Mouse (Mus musculus) MN1 (cell line): ENCODE data around the gene Gtf3a.

ENCODE experiments used
- DNase-seq: peaks from one replicate; pipeline ENCODE4 v3.0.0-alpha.2; 2016; ENCODE audit warnings: low spot score

The Gtf3a gene

DNA sequence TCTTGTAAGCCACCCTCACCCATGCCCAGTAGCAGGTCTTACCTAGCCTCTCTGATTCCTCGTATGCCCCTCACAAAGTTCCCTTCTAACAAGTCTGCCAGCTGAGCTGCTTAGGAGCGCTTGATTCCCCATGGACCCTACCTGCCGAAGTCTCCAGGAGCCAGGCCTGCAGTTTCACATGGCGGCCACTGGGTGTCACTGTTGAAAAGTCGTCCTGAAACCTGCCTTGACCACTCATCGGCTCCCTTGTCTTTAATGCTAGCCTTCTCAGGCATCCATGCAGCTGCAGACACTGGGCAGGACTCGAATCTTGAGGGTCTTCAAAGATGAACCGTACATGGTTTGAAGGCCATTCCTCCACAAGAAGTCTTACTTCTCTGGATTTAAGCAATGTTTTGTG, 34.8 kb downstream of the Gtf3a start:
- peak; percentile 65 for DNase-seq

DNA sequence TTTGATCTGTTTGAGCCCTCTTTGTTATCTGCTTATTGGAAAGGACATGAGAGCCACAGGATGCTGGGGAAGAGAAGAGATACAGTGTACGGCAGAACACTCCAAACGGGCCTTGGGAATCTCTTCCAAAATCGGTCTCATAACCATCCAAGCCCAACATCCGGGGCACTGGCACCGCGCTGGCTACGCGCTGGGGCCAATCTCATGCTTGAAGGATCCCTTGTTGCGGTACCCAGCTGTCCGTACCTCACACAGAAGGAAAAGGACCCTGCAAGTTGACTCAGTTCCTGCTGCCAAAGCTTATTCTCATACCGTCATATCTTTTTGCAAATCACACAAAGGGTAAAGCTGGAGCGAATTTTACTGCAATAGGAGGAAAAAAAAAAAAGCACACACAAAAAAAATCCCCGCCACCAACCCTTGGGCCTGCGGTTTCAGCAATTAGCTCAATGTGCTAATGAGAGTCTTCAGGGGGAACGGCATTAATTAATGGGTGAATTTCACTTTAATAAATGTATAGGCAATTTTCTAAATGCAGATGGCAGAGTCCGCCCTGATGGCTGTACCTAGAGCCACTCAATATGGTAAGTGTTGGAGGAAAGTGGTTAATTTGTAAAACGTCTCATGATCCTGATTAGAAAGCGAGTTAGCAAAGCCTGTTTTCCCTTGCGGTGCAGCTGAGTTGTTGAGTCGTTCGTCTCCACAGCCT, 37.4 kb downstream of the Gtf3a start:
- DNase-seq: no peak

DNA sequence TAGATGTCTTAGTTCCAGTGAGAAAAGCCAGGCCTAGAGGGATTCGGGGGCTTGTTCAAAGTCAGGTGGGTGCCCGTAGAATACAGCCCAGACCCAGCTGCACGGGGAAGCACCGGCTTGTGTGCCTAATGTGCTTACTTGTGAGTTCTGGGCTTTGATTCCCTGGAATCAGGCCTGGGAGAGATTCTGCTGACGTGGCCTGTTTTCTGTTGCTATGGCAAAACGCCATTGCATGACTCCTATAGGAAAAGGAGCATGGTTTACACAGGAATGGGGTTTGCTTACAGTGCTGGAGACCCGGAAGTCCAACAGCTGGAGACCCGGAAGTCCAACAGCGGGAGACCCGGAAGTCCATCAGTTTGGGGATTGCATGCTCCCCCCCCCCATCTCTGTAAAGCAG, 39.1 kb downstream of the Gtf3a start:
- DNase-seq: no peak

DNA sequence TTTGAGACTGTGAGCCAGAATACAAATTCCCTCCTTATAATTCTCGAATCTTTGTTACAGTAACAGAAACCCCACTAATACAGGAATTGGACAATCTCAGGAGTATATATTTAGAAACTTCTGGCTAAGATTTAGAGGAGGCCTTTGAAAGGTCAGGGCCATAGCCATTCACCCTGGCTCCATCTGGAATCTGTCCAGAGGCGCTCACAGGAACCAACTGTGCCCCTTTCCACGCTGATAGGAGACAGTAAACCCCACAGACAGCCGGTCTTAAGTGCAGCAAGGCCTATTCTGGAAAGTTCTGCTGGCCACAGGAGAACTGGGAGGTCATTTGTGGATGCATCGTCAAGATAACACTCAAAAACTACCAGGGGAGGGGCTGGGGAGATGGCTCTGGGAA, 40.6 kb downstream of the Gtf3a start:
- no peak for DNase-seq

DNA sequence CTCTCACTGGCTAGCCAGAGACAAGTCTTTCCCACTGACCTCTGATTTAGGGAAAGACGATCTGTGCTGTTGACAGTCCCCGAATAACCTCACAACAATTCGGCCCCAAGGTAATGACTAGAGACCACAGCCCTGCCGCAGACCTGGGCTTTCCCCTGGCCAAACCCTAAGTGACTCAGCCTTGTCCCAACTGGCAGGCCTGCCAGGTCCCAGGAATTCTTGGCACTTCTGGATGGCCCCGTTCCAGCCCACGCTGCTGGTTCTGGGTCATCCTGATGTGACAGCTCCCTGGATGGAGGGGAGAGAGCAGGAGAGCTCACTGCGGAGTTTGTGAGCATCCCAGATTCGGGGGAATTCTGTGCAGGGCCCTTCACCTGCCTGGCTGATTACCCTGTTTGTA, 45.1 kb downstream of the Gtf3a start:
- DNase-seq: peak; percentile 69

DNA sequence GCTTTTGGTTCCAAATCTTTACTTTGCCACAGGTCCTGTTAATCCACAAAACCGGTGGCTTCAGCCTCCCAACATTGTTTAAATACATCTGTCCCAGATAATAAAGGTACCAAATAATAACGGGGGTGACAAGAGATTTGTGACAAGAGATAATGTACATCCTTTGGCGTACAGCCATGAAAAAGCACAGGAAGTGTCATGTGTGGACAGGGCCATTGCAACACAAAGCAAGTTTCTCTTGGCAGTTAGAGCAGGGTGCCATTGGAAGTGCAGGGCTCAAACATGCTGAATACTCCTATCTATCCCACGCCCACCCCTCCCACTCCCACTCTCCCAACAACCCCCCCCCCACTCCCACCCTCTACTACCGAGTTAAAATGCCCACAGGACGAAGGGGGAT, 46.5 kb downstream of the Gtf3a start:
- DNase-seq: peak; percentile 7

DNA sequence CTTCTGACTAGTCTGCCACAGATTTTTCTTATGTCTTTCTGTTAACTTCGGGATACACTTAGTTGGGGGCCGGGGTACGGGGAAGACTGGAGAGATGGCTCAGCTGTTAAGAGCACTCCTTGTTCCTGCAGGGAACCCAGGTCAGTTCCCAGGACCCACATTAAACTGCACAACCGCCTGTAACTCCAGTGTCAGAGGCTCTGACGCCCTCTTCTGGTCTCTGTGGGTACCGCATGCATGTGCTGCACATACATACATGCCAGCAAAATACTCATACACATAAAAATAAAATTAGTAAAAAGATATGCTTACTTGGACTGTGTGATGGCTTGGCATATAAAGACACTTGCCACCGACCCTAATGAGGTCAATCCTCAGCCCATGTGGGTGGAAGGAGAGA, 48.4 kb downstream of the Gtf3a start:
- no peak for DNase-seq

DNA sequence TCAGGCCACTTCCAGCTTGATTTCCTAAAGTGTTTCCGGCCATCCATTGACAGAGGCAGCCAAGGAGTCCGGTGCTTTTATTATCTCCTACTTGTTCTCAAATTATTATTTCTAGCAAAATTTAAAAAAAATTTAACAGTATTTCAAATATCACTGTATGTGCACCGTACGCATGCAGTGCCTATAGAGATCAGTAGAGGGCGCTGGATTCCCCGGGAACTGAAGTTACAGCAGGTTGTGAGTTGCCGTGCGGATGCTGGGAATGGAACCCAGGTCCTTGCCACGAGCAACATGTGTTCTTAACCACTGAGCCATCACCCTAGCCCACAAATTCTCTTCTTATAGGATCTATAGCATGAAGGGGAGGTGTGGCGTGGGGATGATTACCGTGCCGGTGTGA, 50.3 kb downstream of the Gtf3a start:
- no peak for DNase-seq

DNA sequence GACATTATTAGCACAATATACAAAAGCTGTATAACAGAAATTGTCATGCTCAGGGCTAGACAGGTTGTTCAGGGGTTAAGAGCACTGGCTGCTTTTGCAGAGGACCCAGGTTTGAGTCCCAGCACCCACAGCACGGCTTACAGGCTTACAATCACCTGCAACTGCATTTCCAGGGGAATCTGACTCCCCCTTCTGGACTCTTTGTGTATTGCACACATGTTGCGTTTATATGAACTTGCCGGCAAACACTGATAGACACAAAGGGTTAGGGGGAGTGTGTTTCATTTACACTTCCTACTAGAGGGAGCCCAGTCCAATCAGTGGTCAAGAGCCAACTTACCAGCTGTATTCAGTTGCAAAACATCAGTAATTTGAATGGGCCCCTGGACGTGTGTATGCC, 52.9 kb downstream of the Gtf3a start:
- DNase-seq: no peak

DNA sequence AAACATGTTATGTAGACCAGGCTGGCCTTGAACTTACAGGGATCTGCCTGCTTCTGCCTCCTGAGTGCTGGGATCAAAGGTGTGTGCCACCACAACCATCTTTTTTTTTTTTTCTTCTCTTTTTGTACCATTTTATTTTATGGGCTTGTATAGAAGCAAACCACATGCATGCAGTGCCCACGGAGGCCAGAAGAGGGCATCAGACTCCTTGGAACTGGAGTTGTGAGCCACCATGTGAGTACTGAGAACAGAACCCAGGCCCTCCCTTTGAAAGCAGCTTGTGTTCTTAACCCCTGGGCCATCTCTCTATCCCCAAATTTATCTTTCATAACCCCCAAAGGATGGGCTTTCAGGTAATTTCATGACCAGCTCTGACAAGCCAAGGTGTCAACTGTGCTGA, 54.8 kb downstream of the Gtf3a start:
- DNase-seq: no peak
